Mouse (Mus musculus) left cerebral cortex, postnatal 36 days (tissue): ENCODE measurements at regions not wholly inside any gene's neighbourhood (a gene's known extent, or its start where the extent isn't known, plus 50 kb on each side); places are given as distances from the start of the nearest gene placed in this dataset.

Source experiments
- DNase-seq, 2 experiments: peaks; one replicate each; pipeline ENCODE4 v3.0.0; 2021 to 2022; ENCODE audit warnings: low spot score in 2 of 2, mixed read lengths in 1 of 2
- intact Hi-C: fragments of 180-260 bp; cut with DNase I; formaldehyde crosslinking; loops from one replicate; pipeline ENCODE4 v1.15.1; 2025

DNA sequence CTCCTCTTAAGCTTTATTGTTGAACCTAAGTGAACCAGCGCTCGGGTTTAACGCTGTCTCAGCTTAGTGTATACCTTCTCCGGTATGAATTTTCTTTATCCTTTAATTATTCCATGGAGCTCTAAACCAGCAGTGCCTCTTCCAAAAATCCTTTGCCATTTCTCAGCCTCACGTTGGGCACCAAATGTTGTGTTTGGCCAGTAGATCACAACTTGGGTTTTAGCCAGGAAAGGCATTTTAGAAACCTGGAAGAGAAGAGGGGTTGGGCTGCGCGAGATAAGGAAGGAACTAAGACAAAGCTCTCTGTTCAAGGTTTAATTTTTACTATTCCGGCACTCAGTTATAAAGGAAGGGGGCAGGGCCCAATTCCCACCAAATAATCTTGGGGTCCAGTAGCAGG, 61.9 kb upstream of the Gm14444 start:
- intact Hi-C loops = no loop called here
- no peak for DNase-seq
